Mouse (Mus musculus) heart, postnatal 0 days (tissue): Measurements from ENCODE around the gene Inpp4a.

Experiments used
- CTCF ChIP-seq: IDR thresholded peaks from 2 replicates; pipeline ENCODE4 v1.5.1; 2016; ENCODE audit warnings: antibody characterized with exemption, control low read depth, low read depth
- EP300 ChIP-seq: IDR thresholded peaks from 2 replicates; pipeline ENCODE4 v1.6.1; 2016; ENCODE audit warnings: antibody characterized with exemption, low read depth

DNA sequence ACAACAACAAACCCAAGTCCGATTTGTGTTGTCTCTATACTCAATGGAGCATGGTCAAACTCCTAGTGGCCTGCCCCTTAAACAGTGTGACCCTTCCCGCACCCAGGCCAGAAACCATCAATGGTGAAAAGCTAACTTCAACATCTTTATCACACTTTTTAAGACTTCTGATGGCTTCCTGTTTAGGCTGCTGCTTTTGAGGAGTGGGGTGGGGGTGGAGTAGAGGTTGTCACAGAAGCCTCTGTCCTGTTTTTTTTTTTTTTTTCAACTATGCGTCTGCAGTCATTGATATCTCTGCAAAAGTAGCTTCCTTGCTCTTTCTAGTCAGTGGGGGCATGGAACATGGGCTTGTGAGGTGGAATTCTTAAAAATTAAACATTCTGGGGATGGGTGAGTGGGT is 3.1 kb downstream of the Inpp4a start:
- TF ChIP-seq CTCF (no peak), EP300 (no peak)
